Mouse (Mus musculus) G1E (cell line): ENCODE results near the gene Zdhhc9. TPM values are rescaled to one million over a fixed set of nuclear protein-coding genes. Genes with fewer than 3 reads are reported as not detected.
A peak's percentile ranks its signal among the peaks of the same experiment; 100 is the strongest.

Source experiments
- ATAC-seq: 2 replicates; pipeline ENCODE4 v1.8.0; 2016; ENCODE audit warnings: mild to moderate bottlenecking; ENCODE audit not compliant: insufficient number of reproducible peaks, poor library complexity, low FRiP score, severe bottlenecking; ENCODE audit errors: extremely low read depth
- DNase-seq: peaks from one replicate; pipeline ENCODE4 v3.0.0; 2012; ENCODE audit warnings: low spot score
- H3K27me3 ChIP-seq: 2 replicates; pipeline ENCODE4 v1.6.1; 2012; ENCODE audit warnings: mild to moderate bottlenecking, low read length, inconsistent platforms; ENCODE audit not compliant: insufficient read depth
- H3K36me3 ChIP-seq: replicated peaks from 2 replicates; pipeline ENCODE3; 2012; ENCODE audit warnings: mild to moderate bottlenecking, inconsistent platforms
- H3K4me1 ChIP-seq: 2 replicates; pipeline ENCODE4 v1.6.1; 2012; ENCODE audit warnings: low read depth, low read length, inconsistent platforms, mixed read lengths; ENCODE audit not compliant: insufficient read depth
- H3K4me3 ChIP-seq: 2 replicates; pipeline ENCODE4 v1.5.1; 2012; ENCODE audit warnings: low read depth, mild to moderate bottlenecking, inconsistent platforms, low read length, moderate library complexity, mixed read lengths
- H3K9me3 ChIP-seq: replicated peaks from 2 replicates; pipeline ENCODE4 v1.6.1; 2012; ENCODE audit warnings: inconsistent platforms
- CTCF ChIP-seq: IDR thresholded peaks from 2 replicates; pipeline ENCODE4 v1.5.1; 2012; ENCODE audit warnings: low read depth, low read length, inconsistent platforms, mixed read lengths
- GATA1 ChIP-seq: IDR thresholded peaks from 2 replicates; pipeline ENCODE4 v1.6.1; 2012; ENCODE audit warnings: borderline replicate concordance, low read length, inconsistent platforms, mixed read lengths
- GATA2 ChIP-seq: IDR thresholded peaks from 2 replicates; pipeline ENCODE4 v1.6.1; 2012; ENCODE audit warnings: low read depth, low read length, inconsistent platforms, borderline replicate concordance
- POLR2AphosphoS5 ChIP-seq: IDR thresholded peaks from 2 replicates; pipeline ENCODE4 v1.6.1; 2012; ENCODE audit warnings: low read depth, low read length, inconsistent platforms; ENCODE audit not compliant: insufficient replicate concordance
- TAL1 ChIP-seq: conservative IDR thresholded peaks from 2 replicates; pipeline ENCODE4 v1.6.1; 2012; ENCODE audit warnings: low read depth, low read length, inconsistent platforms, mixed read lengths
- polyA plus RNA-seq: library from polyadenylated mRNA; stranded (reverse); fragments of >175 nt; gene quantifications from 2 replicates; pipeline ENCODE4 v1.2.3, GENCODE M21; 2012
- total RNA-seq, 2 experiments: library from RNA; stranded (forward) in 1 of 2; stranded (reverse) in 1 of 2; fragments of 200-1000 nt in 1 of 2; fragments of >200 nt in 1 of 2; fragmentation: Nextera tagmentation in 1 of 2; gene quantifications; 2 replicates each; pipeline ENCODE4 v1.2.3; 2014 to 2017

Zdhhc9 gene
- total and polyA plus RNA-seq, 3 experiments = 18.3 to 206 (median 31.0) TPM

DNA sequence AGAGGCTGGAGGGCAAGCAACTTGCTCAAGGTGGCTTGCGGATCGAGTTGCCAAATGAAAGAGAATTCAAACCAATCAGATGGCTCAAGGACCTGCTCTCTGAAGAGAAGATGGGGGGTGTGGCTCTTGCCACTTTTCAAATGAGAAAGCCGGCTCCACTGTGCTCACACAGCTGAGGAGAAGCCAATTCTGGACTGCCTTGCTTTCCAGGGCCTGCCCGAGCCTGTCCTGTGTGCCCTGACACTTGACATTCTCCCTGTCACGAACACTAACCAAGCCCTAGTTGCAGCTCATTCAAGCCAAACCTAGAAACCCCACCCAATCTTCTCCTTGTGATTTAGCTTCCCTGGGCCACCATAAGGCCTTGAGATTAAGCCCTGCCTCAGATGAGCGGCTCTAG is 70.7 kb downstream of the Zdhhc9 start:
- Histone ChIP-seq H3K4me3 (peak overlapping the region; percentile 16; the same call in 1 of the 2 replicates), H3K36me3 (no peaks in the 10 kb centered on the region), H3K4me1 (peaks cover 76% of the 10 kb centered on the region), H3K9me3 (no peaks in the 10 kb centered on the region), H3K27me3 (no peaks in the 10 kb centered on the region)
- TF ChIP-seq POLR2AphosphoS5 (no peak), CTCF (no peak), GATA2 (no peak), TAL1 (no peak), GATA1 (no peak)
- no peak; the same call in 1 of the 2 replicates for ATAC-seq
- DNase-seq = no peak

DNA sequence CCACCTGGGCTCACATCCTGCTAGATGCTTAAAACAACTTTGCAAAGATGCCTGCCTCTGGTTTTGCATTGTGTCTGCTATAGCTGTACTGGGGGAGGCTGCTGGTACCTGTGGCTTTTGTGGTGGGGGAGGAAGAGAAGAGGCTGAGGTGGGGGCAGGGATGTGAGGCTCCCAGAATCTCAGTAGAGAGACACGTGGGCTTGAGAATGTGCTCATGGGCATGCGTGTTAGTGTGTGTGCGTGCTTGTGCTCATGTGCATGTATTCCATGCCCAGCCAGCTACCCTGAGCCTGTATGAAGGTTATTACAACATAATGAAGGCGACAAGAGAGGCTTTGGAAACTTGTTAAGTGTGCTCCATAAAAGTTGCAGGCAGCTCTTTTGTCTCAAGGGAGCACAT is 71.7 kb downstream of the Zdhhc9 start:
- H3K4me1 ChIP-seq = peaks cover 66% of the 10 kb centered on the region
- ATAC-seq (no peak), DNase-seq (no peak)
- H3K9me3 ChIP-seq = no peaks in the 10 kb centered on the region
- no peaks in the 10 kb centered on the region for H3K27me3 ChIP-seq
- TF ChIP-seq POLR2AphosphoS5 = no peak
- TF ChIP-seq GATA2 = no peak
- no peak for TF ChIP-seq CTCF
- TF ChIP-seq GATA1 = no peak
- TF ChIP-seq TAL1 = no peak
- H3K4me3 ChIP-seq = no peak overlapping the region
- no peaks in the 10 kb centered on the region for H3K36me3 ChIP-seq

DNA sequence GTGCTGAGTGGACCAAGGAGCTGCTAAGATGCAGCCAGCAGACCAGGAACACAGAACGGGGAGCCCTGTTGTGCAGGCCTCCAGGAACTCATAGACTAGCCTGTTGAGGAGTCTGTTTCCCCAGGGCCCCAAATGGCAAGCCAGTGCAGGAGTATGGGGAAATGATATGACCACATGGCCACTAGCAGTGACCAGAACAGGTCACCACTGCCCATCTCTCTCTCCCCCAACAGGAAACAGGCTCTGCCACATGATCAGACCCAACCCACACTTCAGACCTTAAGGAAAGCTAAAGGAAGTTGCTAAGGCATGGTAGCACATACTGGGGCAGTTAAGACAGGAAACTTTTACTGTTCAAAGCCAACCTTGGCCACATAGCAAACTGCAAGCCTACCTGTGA is 79.5 kb downstream of the Zdhhc9 start:
- peaks cover 28% of the 10 kb centered on the region for H3K4me1 ChIP-seq
- H3K9me3 ChIP-seq = no peaks in the 10 kb centered on the region
- no peak for DNase-seq
- no peaks in the 10 kb centered on the region for H3K27me3 ChIP-seq
- no peak for ATAC-seq
- TF ChIP-seq CTCF (no peak), TAL1 (no peak), GATA2 (no peak), POLR2AphosphoS5 (no peak), GATA1 (no peak)
- no peak overlapping the region for H3K4me3 ChIP-seq
- peaks cover 10% of the 10 kb centered on the region for H3K36me3 ChIP-seq

DNA sequence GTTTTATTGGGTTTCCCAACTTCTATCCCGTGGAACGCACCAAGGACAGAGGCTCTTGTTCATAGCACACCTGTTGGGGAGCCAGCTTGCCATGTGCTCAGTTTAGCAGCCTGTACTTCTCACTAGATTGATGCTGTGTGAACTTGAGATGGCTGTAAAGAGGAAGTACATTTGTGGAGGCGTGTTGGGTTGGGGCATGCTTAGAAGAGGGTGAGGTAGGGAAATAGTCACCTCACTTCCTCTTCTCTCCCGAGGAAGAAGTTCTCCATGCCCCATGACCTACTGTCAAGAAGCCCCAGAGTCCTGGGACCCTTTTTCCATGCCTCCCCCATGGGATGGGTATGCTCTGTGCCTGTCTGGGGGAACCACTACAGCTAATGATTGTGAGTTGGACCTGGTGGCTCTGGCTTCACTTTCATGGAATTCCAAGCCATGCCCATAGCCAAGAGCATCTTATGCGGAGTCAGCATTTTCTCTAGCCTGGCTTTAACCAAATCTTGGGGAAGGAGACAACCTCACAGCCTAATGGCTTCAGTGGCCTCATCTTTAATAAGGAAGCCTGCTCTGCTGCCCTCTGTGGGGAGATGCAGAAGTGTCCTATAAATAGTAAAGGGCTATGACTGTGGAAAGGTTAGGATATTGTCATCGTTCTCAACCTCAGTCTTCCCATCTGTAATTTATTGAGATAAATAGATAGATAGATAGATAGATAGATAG is 81.0 kb downstream of the Zdhhc9 start:
- Histone ChIP-seq H3K27me3 (no peaks in the 10 kb centered on the region), H3K4me3 (no peak overlapping the region), H3K36me3 (peaks cover 10% of the 10 kb centered on the region), H3K9me3 (no peaks in the 10 kb centered on the region), H3K4me1 (peaks cover 36% of the 10 kb centered on the region)
- peak; percentile 29 for DNase-seq
- TF ChIP-seq TAL1 (no peak), GATA2 (no peak), GATA1 (no peak), POLR2AphosphoS5 (no peak), CTCF (no peak)
- peak; percentile 70 for ATAC-seq

DNA sequence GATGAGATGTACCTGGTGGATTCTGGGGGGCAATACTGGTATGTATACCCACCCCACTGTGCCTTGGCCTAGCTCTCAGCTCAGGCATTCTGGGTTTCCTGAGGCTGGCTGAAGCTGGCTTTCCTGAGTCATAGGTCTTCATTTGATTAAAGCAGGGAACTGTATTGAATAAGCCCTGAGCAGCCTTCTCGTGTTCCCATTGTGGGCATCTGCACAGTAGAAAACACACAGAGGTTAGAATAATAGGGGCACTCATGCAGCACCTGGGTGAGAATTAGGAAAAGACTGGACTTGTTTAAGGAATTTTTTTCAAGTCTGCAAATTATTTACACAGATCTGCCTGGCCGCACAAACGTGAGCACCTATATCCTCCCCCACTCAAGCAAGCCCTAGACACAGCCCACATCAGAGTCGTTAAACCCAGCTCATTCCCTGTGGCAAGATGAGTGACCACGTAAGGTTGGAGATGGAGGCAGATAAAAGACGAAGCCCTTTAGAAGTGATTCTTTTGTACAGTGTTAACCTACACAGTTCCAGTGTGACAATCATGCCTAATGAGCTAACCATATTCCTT is 81.7 kb downstream of the Zdhhc9 start:
- H3K36me3 ChIP-seq = peaks cover 10% of the 10 kb centered on the region
- ATAC-seq (no peak), DNase-seq (no peak)
- TF ChIP-seq GATA2 (no peak), GATA1 (no peak), TAL1 (no peak)
- H3K4me3 ChIP-seq = no peak overlapping the region
- H3K27me3 ChIP-seq = no peaks in the 10 kb centered on the region
- H3K4me1 ChIP-seq = peaks cover 36% of the 10 kb centered on the region
- no peaks in the 10 kb centered on the region for H3K9me3 ChIP-seq

DNA sequence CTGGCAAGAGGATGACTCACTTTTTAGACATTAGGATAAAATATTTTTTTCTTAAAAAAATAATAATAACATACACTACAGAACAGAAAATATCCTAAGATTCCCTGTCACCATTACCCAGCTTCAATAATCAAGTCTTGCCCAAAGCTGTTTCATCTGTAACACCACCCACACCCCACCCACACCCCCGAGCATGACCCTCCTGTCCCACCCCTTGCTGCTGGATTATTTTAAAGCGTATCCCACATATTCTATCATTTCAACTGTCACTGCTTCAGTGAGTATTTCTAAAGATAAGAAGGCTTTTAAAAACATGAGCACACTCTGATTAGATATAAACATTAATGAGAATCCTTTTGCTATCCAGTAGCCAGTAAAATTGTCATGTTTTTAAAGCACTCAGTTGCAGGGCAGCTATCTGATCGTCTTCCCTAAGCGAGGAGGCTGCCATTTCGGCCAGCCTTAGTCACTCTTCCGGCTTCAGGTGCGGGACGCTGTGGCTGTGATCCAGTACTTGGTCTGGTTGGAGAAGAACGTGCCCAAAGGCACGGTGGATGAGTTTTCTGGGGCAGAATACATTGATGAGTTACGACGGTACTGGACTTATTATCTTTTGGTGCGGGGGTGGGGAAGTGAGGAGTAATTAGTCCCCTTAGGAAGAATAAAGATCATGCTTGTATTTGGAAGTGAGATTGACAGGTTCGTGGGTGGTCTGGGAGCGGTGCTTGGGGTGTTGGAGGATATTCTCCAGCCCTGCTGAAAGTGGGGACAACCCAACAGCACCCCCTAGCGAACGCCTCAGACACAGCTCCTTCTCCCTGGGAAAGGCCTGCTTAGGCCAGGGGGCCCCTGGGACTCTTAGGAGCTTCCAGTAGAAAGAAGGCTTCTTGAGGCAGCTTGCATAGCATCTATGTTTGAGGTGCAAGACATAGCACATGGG is 84.3 kb downstream of the Zdhhc9 start:
- H3K27me3 ChIP-seq = no peaks in the 10 kb centered on the region
- TF ChIP-seq GATA2 = no peak
- TF ChIP-seq CTCF = peak; percentile 39; the same call in 1 of the 2 replicates
- DNase-seq (peak; percentile 29), ATAC-seq (peak; percentile 58; the same call in 1 of the 2 replicates)
- peaks cover 40% of the 10 kb centered on the region for H3K4me1 ChIP-seq
- peak overlapping the region; percentile 49; the same call in 1 of the 2 replicates for H3K4me3 ChIP-seq
- H3K36me3 ChIP-seq = peaks cover 6% of the 10 kb centered on the region
- no peaks in the 10 kb centered on the region for H3K9me3 ChIP-seq

Other genes starting within 250 kb of the Zdhhc9 start
- not detected in 2 replicates for gene Apln, start 174.0 kb downstream of the Zdhhc9 start, total RNA-seq (2014; fragmentation: Nextera tagmentation)
- gene Apln, start 174.0 kb downstream of the Zdhhc9 start, total RNA-seq (2017) = 0.05 and 0.06 TPM in 2 replicates
- 0.04 and 0.08 TPM in 2 replicates for gene Apln, start 174.0 kb downstream of the Zdhhc9 start, polyA plus RNA-seq
- 1.1 and 1.7 TPM in 2 replicates for gene Xpnpep2, start 100.2 kb downstream of the Zdhhc9 start, total RNA-seq (2014; fragmentation: Nextera tagmentation)
- 2.0 and 3.1 TPM in 2 replicates for gene Xpnpep2, start 100.2 kb downstream of the Zdhhc9 start, total RNA-seq (2017)
- gene Xpnpep2, start 100.2 kb downstream of the Zdhhc9 start, polyA plus RNA-seq = 0.25 and 0.39 TPM in 2 replicates
- 0.63 and 1.1 TPM in 2 replicates for gene Sash3, start 62.4 kb downstream of the Zdhhc9 start, total RNA-seq (2014; fragmentation: Nextera tagmentation)
- gene Sash3, start 62.4 kb downstream of the Zdhhc9 start, total RNA-seq (2017) = 9.2 and 10.6 TPM in 2 replicates
- 1.5 and 1.7 TPM in 2 replicates for gene Sash3, start 62.4 kb downstream of the Zdhhc9 start, polyA plus RNA-seq
- 68.7 and 74.0 TPM in 2 replicates for gene Utp14a, start 48.0 kb upstream of the Zdhhc9 start, total RNA-seq (2014; fragmentation: Nextera tagmentation)
- 94.0 and 113 TPM in 2 replicates for gene Utp14a, start 48.0 kb upstream of the Zdhhc9 start, total RNA-seq (2017)
- gene Utp14a, start 48.0 kb upstream of the Zdhhc9 start, polyA plus RNA-seq = 10.3 and 15.2 TPM in 2 replicates
- gene Bcorl1, start 132.5 kb upstream of the Zdhhc9 start, total RNA-seq (2014; fragmentation: Nextera tagmentation) = 5.6 and 12.2 TPM in 2 replicates
- gene Bcorl1, start 132.5 kb upstream of the Zdhhc9 start, total RNA-seq (2017) = 2.4 and 6.0 TPM in 2 replicates
- gene Bcorl1, start 132.5 kb upstream of the Zdhhc9 start, polyA plus RNA-seq = 1.7 and 3.0 TPM in 2 replicates